Mouse (Mus musculus) right cerebral cortex, postnatal 25 days (tissue): ENCODE results near the gene D630036H23Rik.

Experiments used
- DNase-seq: peaks from one replicate; pipeline ENCODE4 v3.0.0; 2022

The D630036H23Rik gene

DNA sequence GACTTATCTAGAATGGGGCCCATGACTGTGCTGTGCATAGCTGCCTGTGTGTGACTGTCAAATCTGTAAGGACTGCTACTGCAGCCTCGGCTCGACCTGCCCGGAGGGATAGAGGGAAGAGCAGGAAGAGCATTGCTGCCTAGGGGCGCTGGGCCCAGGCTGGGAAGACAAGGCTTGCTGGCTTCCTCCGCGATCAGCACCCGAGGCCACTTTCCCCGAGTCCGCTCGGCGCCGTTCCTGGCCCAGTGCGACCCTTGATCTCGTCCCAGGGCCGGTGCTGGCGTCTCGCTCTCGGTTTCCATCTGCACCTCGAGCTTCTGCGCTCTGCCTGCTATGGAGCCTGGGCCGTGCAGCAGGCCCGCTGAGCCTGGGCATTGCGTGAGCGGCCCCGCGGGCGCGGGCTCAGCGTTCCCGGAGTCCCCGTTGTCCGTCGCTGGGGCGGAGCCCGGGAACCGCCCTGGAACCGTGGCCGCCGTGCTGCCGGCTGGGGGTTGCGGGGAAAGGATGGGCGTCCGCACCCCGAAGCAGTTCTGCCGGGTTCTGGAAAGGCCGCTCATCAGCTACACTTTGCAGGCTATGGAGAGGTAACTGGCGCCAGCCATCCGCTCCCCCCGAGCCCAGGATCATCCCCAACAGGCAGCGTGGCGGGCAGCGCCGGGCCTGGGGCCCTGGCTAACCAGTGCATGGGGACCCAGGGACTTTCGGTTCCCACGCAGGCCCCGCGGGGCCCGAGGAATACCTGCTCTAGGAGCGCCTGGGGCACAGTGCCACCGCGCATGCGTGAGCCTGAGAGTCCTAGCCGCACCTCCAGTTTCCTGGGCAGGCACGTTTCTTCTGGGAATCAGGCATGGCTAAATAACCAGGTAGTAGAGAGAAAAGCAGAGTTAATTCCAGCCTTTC, at the start of gene D630036H23Rik, which contains the start of gene Ispd:
TSS of gene D630036H23Rik (minus strand) at position 741 of the 900 bp plus-strand sequence.
TSS of gene Ispd (plus strand) at position 10 of the 900 bp plus-strand sequence.
- peak; percentile 89 for DNase-seq

GRCm38 (mm10) chr12:36426163-36427045, 44.4 kb upstream of the D630036H23Rik start:
- DNase-seq: no peak

GRCm38 (mm10) chr12:36425258-36425657, 43.3 kb upstream of the D630036H23Rik start:
- DNase-seq: no peak

DNA sequence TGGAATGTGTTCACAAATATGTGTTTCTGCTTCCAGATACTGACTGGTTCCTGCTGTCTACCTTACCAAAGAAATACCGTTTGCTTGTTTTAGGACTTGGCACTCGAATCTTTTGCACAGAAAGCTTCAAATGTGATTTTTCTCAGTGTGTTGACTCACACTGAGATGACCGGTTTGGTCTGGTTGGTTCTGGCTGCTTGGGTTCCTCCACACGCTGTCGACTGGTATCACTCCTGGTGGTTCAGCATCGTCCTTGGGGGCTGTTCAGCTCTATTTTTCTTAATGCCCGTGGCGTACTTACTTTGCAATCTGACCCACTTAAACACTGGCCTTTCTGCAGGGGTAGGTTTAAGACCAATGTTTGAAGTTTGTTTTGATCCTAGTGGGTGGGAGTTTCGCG, 41.7 kb upstream of the D630036H23Rik start:
- no peak for DNase-seq

DNA sequence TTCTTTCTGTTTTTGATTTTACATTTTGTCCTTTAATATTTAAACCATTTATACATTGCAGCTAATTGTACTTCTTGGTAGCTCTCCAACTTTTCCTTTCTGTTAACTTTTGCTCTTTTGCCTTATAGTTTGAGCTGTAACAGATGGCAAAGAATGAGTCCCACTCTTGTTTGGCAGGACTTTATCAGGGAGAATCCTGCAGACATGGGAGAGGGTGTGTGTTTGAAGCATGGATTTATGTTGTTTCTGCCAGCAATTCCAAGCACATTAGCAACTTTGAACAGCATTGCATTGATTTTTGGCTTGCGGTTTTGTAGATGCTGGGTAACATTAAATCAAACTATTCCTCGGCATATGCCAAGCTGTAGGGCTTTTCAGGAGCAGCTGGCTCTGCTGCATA, 13.1 kb upstream of the D630036H23Rik start:
- DNase-seq: no peak

DNA sequence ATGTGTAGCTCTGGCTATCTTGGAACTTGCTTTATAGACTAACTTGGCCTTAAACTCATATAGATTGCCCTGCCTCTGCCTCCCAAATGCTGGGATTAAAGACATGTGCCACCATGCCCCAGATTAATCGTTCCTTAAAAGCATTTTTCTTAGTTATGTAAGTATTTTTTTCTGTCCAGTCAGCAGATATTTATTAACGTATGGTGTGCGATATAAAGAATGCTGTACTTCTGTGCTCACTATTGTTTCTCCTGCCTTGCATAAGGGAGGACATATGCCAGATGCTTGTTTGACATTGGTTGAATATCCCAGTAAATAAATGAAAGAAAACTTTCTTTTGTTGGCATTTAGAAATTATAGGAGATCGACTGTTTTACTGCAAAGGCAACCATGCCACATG, 5.0 kb upstream of the D630036H23Rik start:
- no peak for DNase-seq

GRCm38 (mm10) chr12:36385386-36385785, 3.4 kb upstream of the D630036H23Rik start:
- DNase-seq: no peak

DNA sequence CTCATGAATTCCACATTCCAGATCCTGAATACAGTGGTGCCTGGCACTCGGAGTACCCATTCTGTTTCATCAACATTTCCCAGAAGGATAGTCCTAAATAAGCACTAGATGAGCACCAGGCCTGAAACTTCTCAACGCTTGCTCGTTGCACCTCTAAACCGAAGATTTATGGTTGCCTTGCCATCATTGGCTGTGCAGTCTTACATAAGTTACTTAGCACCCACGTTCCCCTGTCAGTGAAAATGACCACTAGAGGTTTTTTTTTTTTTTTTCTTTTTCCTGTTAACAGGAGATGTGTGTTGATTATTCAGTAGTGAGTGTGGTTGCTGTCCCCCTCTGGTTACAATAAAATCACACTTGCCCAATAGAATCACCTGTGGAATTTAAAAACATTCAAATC, 1.2 kb downstream of the D630036H23Rik start:
- no peak for DNase-seq

GRCm38 (mm10) chr12:36380254-36380653, 1.7 kb downstream of the D630036H23Rik start:
- DNase-seq: no peak

DNA sequence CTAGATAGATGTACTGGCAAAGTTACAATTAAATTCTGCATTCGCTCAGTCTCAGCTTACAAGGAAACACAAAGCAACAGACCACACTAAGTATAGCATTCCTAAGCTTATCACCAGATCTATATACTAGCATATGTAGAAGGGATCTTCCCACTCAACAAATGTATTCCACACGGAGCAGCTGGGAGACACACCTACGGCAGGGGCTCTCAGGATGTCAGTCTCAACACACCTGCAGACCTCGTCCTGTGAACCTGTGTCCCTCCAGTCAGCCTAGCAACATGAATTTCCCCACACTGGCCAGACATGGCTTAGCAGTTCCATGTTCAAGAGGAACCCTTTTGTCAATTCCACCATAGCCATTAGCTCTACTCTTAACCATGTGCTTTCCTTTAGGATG, 5.6 kb downstream of the D630036H23Rik start:
- DNase-seq: peak; percentile 38

GRCm38 (mm10) chr12:36373237-36373998, 8.6 kb downstream of the D630036H23Rik start:
- DNase-seq: no peak

- DNase-seq: no peak
These were observed 18.0 kb downstream of the D630036H23Rik start for GRCm38 (mm10) chr12:36364013-36364412.

DNA sequence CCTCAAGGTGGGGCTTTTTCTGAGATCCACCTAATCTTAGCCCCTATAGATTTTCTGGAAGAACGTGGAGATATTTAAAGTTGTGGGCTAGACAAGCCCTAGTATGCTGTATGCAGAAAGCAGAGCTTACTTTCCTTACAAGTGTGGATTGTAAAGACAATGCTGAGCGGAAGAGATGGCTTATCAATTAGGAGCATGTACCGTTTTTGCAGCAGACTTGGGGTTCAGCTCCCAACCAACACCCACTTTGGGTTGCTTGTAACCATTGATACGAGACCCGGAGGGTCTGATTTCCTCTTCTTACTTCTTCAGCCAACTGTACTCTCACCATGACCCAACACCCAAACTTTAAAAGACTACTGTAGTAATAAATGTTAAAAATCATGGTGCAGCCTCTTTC, 21.3 kb downstream of the D630036H23Rik start:
- DNase-seq: no peak

GRCm38 (mm10) chr12:36360064-36360463, 21.9 kb downstream of the D630036H23Rik start:
- no peak for DNase-seq

- no peak for DNase-seq
These were observed 37.9 kb downstream of the D630036H23Rik start for GRCm38 (mm10) chr12:36344131-36344530.

DNA sequence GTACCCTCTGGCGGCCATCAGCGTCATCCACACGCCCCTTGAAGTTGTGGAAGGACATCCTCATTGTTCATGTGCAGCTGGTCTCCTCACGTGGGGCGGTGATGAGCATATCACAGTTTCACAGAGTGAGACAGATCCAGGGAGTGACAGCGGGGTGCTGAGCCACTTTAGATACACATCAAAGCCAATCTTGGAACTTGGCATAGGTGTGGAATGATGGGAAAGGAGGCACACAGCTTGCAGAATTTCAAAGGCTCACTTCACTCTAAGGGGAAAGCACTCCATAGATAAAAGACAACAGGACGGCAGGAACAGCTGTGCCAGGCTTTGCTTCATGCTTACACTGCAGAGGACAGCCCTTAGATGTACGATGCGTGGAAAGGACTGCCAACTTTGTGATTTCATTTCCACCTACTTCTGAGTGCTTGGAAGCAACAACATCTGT, 48.1 kb downstream of the D630036H23Rik start:
- peak; percentile 19 for DNase-seq

DNA sequence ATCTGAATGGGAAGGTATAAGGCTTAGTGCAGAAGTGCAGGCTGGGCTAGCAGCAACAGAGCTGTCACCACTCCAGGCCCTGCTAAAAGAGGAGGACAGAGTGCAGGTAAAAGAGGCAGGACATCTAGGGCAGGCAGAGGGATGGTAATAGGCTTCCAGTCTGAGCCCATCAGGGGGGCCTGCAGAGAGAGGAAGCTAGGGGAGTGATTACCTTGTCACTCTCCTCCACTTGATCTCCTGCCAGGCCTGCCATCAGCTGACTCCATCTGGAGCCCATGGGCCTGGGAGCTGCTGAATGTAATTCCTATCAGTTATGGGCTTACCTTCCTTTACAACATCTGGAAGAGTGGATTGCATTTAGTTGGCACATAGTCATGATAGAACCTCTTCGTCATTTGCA, 49.3 kb downstream of the D630036H23Rik start:
- DNase-seq: no peak
